Mouse (Mus musculus): ENCODE results near the gene Exph5.

Exph5 gene

DNA sequence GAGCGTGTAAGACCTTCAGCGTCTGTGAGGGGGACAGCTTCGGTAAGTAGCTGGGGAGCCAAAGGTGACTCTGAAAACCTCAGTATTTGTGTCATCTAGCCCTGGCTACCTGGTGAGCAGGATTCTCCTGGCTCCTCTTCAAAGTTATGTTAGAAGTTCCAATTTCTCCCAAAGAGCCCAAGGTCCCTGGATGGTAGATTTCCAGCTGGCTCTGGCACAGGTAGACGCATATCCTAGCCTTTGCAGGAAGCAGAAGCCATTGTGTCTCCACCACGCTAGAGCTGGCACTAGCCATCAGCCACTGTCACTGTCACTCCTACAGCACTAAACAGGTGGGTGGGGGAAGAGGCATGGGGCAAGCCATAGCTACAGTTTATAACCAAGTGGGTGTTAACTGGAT, 51.7 kb downstream of the Exph5 start:
- DNase-seq (ENCODE audit: extremely low spot score, low read depth, low spot score), result no peak

DNA sequence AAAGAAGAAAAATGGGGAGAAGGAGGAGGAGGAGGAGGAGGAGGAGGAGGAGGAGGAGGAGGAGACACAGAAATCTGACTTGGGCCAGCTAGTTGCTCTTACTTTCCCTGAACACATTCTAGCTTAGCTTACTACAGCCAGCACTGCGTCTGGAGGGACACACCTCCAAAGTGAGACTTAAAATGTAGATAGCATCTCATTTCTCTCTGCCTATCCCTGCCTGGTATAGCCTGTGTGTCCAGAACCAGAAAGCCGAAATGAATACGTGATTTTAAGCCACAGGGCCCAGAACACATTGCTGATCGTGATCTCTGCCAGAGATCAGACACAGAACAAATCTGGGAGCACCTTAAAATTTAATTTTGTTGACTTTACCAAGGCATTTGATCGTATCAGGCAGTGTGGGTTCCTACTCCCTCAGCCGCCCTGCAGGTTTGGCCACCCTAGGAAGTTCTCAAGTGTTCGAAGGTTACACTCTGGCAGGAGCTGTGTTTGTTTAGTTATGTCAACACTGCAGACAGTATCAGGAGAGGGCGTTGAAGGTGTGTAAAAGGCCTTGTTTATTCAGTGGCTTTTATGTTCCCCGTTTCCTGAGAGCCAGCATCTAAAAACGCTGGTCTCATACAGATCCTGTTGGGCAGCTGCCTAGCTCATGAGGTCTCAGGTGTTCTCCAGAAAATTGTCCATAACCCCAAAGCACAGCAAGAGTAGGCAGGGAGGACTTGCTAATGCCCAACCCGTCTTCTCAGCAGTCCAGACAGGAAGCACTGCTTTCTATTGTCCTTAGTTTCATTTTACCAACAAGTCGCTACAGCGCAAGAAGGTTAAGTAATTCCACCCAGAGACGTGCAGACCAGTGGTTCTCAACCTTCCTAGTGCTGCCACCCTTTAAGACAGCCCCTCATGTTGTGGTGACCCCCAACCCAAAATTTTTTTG, 55.0 kb downstream of the Exph5 start:
- no peak for DNase-seq (ENCODE audit: extremely low spot score, low read depth, low spot score)

DNA sequence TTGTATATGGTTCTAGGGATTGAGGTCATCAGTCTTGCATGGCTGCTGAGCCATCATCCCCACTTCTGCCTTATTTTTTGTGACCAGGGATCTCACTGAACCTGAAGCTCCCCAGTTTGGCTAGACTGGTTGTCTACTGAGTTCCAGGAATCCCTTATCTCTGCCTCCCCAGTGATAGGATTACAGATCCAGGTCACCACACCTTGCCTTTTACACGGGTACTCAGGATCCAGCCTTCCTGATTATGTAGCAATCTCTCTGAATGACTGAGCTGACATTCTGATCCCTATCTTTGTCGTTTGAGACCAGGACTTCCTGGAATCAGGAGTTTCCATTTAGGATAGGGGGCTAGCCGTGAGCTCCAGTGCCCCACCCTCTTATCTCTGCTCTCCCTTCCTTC, 69.9 kb downstream of the Exph5 start:
- DNase-seq (ENCODE audit: extremely low spot score, low read depth, low spot score), result no peak

DNA sequence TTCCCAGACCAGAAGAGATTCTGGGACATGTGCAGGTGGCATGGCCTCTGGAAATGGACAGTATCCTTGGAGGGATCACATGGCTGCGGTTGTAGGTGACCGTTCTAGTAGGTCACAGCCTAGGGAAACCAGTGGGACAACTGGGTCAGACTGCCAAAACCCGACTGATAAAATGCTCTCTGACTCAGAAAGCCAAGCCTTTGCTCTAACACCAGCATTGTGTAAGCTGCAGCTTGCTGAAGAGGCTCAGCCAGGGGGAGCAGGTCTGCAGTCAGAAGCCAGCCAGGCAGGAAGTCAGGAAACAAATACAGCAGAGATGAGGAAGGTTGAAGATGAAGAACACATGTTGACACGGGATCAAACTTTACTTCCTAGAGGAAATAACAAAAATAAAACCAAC, 74.4 kb downstream of the Exph5 start:
- DNase-seq (ENCODE audit: extremely low spot score, low read depth, low spot score), result no peak

DNA sequence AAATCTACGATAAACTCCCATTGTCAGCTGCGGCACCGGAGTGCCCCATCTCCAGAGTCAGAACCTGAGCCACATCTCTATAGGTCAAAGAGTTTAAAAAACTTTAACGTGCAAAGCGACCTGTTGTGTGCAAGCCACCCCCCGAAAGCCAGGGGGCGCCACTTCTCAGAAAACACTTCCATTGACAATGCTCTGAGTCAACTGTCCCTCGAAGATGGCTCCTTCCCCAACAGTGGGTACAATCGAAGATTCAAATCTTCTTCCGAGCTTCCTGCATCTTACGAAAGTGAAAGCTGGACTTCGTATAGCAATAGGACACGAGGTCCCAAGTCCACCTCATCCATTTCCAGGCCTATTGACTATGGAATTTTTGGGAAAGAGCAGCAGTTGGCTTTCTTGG, 75.3 kb downstream of the Exph5 start:
- no peak for DNase-seq (ENCODE audit: extremely low spot score, low read depth, low spot score)

DNA sequence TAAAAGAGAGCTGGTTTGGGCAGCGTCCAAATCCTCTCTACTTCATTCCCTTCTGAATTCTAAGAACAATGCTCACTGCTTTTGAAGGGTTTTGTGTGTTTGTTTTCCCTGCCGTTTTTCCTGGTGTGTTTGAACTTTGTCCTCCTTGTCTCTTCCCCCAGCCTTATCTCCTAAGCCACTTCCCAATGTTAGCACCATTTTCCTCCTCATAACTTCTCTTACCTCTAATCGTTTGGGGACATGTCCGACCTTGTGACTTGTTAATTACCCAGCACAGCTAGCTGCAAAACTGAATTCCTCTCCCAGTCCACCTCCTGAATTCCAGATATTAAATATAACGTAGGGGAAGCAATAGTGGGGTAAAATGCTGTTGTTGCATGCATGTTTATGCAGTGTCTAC, 76.1 kb downstream of the Exph5 start:
- no peak for DNase-seq (ENCODE audit: extremely low spot score, low read depth, low spot score)

DNA sequence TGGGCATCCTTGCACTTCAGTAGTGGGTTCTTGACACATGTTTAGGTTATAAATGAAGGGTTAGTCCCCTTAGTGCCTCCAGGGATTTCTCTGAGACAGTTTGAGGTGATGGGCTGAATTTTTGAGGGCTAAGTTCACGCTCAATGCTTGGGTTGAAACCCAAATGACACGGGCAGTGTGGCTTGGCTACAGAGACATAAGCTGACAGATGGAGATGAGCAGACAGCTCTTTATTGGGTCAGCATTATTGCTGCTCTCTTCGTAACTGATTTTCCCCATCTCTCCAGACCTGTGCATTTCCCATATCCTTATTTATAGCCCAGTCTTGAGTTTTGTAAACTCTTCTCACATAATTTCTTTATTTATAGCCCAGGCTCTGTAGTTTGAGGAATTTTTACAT, 76.7 kb downstream of the Exph5 start:
- DNase-seq (ENCODE audit: extremely low spot score, low read depth, low spot score), result no peak

DNA sequence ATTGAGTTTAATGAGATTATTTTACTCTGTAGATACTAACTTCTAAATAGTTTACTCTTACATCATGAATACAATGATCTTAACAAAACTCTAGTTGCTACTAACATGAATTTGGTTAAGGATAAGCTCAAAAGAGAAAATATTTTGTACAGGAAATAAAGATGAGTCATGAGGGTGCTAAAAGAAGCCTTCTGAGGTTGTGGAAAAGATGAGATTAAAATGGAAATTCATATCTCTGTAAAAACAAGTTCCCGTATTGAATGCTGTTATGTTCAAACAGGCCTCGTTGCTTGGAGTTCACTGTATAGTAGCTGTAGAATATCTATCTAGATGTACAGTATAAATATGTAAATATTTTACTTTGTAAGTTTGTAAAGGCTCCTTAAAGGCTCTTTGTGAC, 79.1 kb downstream of the Exph5 start:
- DNase-seq (ENCODE audit: extremely low spot score, low read depth, low spot score), result no peak

DNA sequence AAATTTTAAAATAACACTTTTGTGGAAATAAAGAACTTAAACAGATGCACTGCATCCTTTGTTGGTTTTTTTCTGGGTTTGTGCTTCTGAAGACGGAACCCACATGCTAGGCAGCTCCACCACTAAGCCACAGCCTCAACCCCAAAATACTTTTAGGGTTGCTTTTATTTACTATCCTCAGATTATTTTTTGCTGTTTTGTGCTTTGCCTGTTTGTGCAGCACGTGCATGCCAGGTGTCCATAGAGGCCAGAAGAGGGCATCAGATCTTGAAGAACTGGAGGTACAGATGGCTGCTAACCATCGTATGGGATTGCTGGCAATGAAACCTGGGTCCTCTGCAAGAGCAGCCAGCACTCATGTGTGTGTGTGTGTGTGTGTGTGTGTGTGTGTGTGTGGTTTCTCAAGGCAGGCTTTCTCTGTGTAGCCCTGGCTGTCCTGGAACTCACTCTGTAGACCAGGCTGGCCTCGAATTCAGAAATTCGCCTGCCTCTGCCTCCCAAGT, 79.7 kb downstream of the Exph5 start:
- DNase-seq (ENCODE audit: extremely low spot score, low read depth, low spot score), result no peak

DNA sequence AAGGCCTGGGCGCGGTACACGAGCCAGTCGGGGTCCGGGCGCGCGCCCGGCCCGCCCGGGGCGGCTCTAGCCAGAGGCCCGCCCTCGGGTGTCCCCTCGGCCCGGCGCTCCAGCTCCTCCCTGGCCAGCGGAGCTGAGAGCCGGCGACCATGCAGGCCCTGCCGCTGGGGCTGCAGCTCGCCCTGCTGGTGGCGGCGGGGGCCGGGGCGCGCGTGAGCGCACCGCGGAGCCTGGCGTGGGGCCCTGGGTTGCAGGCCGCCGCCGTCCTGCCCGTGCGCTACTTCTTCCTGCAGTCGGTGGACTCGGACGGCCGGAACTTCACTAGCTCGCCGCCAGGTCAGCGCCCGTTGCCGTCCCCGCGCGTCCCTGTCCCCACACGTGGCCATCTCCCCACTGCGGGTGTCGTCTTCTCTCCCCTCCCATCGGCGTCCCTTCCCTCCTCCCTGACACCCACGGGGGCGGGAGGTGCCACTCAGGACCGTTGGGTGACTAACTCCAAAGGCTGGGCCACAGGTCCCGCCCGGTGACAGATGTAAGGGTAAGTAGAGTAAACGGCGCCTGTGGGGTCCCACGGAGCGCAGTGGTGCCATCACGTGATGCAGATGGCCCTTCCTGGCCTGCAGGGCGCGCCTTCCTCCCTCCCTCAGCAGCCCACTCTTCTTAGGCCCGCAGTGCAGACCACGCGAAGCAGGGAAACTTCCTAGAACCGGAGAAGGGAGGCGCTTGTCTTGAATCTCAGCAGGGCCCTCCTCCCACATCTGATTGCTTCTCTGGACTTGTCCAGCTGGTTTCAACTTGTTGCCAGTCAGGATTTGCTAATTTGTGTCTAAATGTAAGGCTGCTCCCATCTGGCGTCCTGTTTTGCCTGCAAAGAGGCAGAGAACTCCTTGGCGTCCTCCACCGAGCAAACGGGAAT, 82.7 kb downstream of the Exph5 start, which contains the start of gene Kdelc2:
Gene Kdelc2 (plus strand): TSS at position 75 of the 916 bp plus-strand sequence.
- peak; percentile 72 for DNase-seq (ENCODE audit: extremely low spot score, low read depth, low spot score)

DNA sequence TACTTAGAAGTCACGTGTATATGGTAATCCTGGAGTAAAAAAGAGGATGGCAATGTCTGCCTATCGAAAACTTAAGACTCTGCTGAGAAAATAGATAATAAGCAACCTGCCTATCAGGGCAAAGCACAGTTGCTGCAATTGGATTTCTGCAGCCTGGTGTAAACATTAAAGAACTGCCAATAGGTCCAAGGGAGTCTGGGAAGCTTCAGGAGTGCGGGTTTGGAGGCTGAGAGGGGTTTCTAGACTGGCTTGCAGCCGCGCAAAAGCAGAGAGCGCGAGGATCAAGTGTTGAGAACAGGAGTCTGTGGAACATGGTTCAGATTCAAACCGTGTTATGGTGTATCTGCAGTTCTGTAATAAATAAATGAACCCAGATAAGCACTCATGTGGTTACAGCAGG, 83.4 kb downstream of the Exph5 start:
- DNase-seq (ENCODE audit: extremely low spot score, low read depth, low spot score), result no peak

DNA sequence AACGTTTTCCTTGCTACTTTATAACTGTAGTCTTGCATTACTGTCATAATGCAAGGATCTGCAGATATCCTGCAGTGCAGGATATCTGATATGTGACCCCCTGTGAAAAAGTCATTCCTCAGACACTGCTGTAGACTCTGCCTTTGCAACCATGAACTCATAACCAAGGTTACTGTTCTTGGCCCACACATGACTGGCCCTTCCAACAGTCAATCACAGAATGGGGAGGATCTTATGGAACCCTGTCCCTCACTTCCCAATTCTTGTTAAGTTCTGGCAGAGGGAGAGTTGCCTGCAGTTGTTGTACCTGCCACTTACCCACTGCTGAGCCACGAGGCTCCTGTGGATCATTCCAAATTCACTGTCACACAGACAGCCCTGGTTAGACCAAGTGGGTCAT, 86.0 kb downstream of the Exph5 start:
- DNase-seq (ENCODE audit: extremely low spot score, low read depth, low spot score), result no peak

DNA sequence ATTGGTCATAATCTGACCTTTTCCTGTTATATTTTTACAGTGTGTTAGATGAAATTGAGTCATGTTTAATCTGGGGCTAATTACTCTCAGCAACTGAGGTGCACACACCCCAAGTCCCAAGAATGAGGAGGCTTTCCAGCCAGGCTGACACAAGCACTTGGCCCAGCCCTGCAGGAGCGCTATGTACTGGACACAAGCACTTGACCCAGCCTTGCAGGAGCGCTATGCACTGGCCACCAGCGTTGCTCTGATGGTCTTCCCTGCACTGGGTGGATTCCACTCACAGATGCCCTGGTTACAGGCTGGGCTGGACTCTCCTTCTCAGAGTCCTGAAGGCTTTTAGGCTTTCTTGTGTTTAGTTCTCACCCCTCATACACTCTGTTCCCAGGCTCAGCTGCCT, 87.6 kb downstream of the Exph5 start:
- no peak for DNase-seq (ENCODE audit: extremely low spot score, low read depth, low spot score)

DNA sequence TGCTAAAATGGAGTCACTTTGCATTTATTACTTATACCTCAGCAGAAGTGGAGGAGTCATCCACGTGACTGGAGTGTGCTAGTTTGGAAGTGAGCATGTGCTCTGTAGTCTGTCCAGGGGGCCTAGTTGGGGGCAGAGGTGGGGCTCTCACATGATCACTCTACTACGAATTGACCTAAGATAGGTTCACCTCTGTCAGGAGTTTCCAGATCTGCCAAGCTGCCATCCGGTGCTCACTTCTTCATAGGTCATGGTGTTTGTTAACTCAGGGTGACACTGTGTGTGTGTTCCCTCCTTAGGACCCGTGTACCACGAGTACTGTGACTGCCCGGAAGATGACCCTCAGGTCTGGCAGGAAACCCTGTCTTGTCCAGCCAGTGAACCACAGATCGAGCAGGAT, 88.7 kb downstream of the Exph5 start:
- no peak for DNase-seq (ENCODE audit: extremely low spot score, low read depth, low spot score)

DNA sequence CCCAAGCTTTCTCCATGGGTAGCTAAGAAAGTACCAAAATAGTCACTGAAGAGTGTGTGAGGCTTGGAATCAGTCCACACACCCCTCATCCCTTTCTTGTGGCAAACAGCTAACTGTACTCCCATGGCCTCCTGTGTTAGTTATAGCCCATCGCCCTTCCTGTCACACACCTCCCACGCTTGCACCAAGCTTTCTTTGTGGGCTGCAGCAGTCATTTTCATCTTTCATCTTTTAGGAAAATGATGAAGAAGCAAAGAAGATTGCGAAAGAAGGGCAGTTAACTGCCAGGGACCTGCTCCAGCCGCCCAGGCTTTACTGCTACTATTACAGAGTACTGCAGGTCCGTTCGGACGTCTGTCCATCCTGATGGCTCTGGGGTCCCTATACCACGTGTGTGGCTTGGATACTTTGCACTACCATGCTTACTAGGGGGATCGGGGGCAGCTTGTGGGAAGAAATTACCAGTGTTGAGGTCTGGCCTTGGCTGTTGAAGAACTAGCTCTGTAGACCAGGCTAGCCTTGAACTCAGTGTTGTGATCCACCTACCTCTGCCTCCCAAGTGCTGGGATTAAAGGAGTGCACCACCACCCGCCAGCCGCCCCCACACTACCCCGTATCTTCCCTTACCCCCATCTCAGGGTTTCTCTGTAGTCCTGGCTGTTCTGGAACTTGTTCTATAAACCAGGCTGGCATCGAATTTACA, 96.4 kb downstream of the Exph5 start:
- DNase-seq (ENCODE audit: extremely low spot score, low read depth, low spot score), result no peak

DNA sequence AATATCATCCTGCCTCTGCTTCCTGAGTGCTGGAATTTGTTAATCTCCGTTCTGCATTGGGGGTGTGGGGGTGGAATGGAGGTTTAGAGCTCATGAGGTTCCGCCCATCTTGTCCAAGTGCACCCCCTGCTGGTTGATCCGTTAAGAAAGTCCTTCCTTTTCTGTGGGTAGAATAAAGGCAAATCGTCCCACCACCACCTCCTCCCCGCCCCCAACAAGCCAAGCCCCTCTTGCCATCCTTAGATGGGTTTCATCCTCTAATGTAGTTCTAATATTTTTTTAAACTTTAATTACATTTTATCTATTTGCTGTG, 96.9 kb downstream of the Exph5 start:
- DNase-seq (ENCODE audit: extremely low spot score, low read depth, low spot score), result no peak

DNA sequence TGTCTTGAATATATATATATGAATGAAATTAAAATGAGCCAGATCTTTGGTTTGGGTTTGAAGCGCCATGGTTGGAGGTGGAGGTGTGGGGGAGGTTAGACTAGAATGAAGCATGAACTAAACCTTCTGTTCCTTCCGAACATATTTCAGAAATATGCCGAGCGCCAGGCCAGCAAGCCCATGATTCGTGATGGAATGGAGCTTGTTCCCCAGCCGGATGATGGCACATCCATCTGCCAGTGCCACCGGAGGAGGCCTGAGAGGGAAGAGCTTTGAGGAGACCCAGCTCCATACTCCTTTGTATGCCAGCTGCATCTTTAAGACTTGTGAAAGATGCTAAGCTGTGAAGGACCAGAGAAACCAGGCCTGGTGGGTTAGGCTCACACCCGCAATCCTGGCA, 98.1 kb downstream of the Exph5 start:
- no peak for DNase-seq (ENCODE audit: extremely low spot score, low read depth, low spot score)

DNA sequence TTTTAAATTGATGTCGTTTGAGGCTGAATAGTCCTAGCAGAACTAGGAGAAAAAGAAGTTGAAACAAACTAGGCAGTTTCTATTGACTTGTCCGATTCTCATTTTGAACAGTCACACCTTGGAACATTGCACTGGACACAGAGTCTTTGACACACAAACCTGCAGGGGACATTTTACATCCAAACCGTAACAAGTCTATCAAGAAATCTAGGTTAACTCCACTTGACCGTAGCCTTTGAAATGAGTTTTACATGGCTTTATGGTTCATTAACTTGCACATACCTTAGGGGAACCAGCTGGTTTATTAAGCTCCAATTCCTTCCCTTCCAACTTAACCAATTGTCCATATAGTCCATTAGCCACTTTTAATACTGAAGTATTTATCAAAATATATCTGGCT, 99.2 kb downstream of the Exph5 start:
- no peak for DNase-seq (ENCODE audit: extremely low spot score, low read depth, low spot score)

DNA sequence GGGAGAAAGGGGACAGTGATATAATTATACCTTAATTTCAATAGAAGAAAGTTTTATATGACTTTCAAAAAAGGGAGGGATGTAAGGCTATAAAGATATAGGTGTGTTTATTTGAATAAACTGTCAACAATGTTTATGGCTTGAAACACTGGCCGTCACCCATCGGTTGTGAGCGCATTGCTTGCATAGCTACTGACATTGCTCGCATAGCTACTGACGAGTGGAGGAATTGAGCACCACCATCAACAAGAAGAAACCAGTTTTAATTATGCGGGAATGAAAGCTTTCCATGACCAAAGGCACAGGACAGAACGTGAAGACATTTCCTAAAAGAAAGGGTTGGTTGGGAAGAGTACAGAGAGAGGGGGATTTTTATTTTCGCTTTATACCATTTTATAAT, 99.7 kb downstream of the Exph5 start:
- DNase-seq (ENCODE audit: extremely low spot score, low read depth, low spot score), result no peak

DNA sequence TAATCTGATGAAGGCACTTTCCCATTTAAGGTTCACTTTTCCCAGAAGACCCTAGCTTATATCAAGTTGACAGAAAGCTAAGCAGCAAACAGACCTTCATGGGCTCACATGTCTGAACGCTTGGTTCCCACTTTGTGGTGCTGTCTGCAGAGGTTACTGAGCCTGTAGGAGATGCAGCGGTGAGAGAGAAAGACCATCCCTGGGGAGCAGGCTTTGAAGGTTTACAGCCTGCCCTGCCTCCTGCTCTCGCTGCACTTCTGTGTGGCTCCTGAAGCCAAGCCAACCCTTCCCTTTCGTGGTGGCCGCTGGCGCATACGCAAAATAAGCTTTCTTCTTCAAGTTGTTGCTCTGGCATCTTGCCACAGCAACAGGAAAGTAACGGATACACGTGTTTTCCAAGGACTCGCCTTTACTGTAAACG, 100.8 kb downstream of the Exph5 start, which contains the start of gene 4930550C14Rik:
Gene 4930550C14Rik (plus strand): TSS at position 35 of the 421 bp plus-strand sequence.
- DNase-seq (ENCODE audit: extremely low spot score, low read depth, low spot score), result no peak

DNA sequence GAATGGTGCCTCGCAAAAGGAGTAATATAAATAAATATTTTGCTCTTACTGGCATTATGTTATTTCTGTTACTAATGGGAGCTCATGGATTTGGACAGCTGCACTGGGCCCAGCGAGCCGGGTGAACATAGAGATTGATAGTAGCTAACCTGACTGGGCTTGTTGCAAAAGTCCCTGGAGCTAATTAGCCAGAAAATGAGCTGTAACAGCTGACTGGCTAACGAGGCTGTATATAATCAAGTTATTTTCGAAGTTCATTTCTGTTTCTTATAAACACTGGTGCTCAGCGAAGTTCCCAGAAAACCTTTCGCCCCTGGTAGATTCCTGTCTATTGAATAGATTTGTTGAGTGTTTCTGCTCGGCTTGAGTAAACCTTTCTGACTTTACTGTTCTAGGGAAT, 101.5 kb downstream of the Exph5 start:
- no peak for DNase-seq (ENCODE audit: extremely low spot score, low read depth, low spot score)
